Mouse (Mus musculus) forebrain, embryonic 15.5 days (tissue): ENCODE measurements at regions not wholly inside any gene's neighbourhood (a gene's known extent, or its start where the extent isn't known, plus 50 kb on each side); places are given as distances from the start of the nearest gene placed in this dataset.
"Not testable (repeated sequence)": the region's sequence is repeated elsewhere in the genome, so short reads cannot be mapped to it uniquely, and the experiment has no call there.

Source experiments
- ATAC-seq: fragments of 200-750 bp; cut with Nextera tagmentation; replicated peaks from 2 replicates; pipeline ENCODE4 v1.8.0; 2017; ENCODE audit warnings: mild to moderate bottlenecking, moderate TSS enrichment, moderate library complexity
- H3K27ac ChIP-seq: fragments of 300-500 bp; sonication (generic); replicated peaks from 2 replicates; pipeline ENCODE4 v1.5.1; 2015; ENCODE audit warnings: mild to moderate bottlenecking, inconsistent platforms
- H3K27me3 ChIP-seq: fragments of 300-500 bp; sonication (generic); 2 replicates; pipeline ENCODE4 v1.6.1; 2015; ENCODE audit warnings: inconsistent platforms
- H3K36me3 ChIP-seq: fragments of 300-500 bp; sonication (generic); 2 replicates; pipeline ENCODE4 v1.6.1; 2015; ENCODE audit warnings: mild to moderate bottlenecking, inconsistent platforms
- H3K4me1 ChIP-seq: fragments of 300-500 bp; sonication (generic); 2 replicates; pipeline ENCODE4 v1.6.1; 2015; ENCODE audit warnings: inconsistent platforms
- H3K4me2 ChIP-seq: fragments of 300-500 bp; sonication (generic); replicated peaks from 2 replicates; pipeline ENCODE4 v1.6.1; 2015; ENCODE audit warnings: mild to moderate bottlenecking, inconsistent platforms
- H3K4me3 ChIP-seq: fragments of 300-500 bp; sonication (generic); 2 replicates; pipeline ENCODE4 v1.5.1; 2015; ENCODE audit warnings: mild to moderate bottlenecking, inconsistent platforms
- H3K9ac ChIP-seq: fragments of 300-500 bp; sonication (generic); replicated peaks from 2 replicates; pipeline ENCODE4 v1.6.1; 2015; ENCODE audit warnings: mild to moderate bottlenecking, inconsistent platforms
- H3K9me3 ChIP-seq: fragments of 300-500 bp; sonication (generic); 2 replicates; pipeline ENCODE4 v1.6.1; 2016; ENCODE audit warnings: inconsistent platforms
- WGBS: fragments of 180-500 bp; shearing (Covaris S2); methylation state at CpG from one replicate; pipeline ENCODE4 v1.1.7; 2015; ENCODE audit warnings: mixed read lengths; 5-methylcytosine and 5-hydroxymethylcytosine counted together

DNA sequence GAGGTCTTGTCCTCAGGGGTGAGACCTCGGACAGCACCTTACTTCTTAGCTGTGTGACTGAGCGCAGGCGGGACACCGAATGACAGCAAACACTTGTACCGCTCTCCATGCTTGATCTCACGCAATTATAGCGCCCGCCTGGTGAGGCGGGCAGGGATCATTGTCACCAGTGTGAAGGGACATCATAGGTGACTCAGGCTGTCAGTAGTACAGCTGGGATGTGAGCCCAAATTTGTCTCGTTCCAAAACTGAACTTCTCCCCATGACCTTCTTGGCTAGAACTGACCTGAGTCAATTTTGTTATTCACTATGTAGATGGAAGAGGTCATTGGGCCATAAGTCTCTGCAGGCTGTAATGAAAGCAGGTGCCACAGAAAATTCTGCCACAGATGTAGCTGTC, 104.1 kb upstream of the Rad23b start:
- Histone ChIP-seq H3K27ac (no peak overlapping the region), H3K9ac (no peak overlapping the region), H3K4me3 (no peak overlapping the region), H3K27me3 (no peaks in the 10 kb centered on the region), H3K4me2 (no peak overlapping the region), H3K4me1 (peaks cover 3% of the 10 kb centered on the region), H3K9me3 (no peaks in the 10 kb centered on the region), H3K36me3 (no peaks in the 10 kb centered on the region)
- WGBS = 80% methylated on average over 10 of the region's 10 CpGs
- ATAC-seq = no peak

- Histone ChIP-seq H3K4me1 (peaks cover 6% of the 10 kb centered on the region), H3K27me3 (no peaks in the 10 kb centered on the region), H3K4me2 (no peak overlapping the region), H3K27ac (no peak overlapping the region), H3K9me3 (no peaks in the 10 kb centered on the region), H3K36me3 (no peaks in the 10 kb centered on the region), H3K4me3 (no peak overlapping the region), H3K9ac (no peak overlapping the region)
- WGBS = 20% methylated on average over 3 of the region's 3 CpGs
- no peak for ATAC-seq
These were observed 99.5 kb upstream of the Rad23b start for GRCm38 (mm10) chr4:55250334-55250733.

GRCm38 (mm10) chr4:55251546-55251945, 98.3 kb upstream of the Rad23b start:
- Histone ChIP-seq H3K9ac (no peak overlapping the region), H3K36me3 (no peaks in the 10 kb centered on the region), H3K9me3 (no peaks in the 10 kb centered on the region), H3K27ac (no peak overlapping the region), H3K4me3 (no peak overlapping the region), H3K27me3 (no peaks in the 10 kb centered on the region), H3K4me2 (no peak overlapping the region), H3K4me1 (peaks cover 6% of the 10 kb centered on the region)
- WGBS = 79% methylated on average over 5 of the region's 5 CpGs
- no peak for ATAC-seq

GRCm38 (mm10) chr4:55253769-55254168, 96.1 kb upstream of the Rad23b start:
- Histone ChIP-seq H3K4me2 (no peak overlapping the region), H3K36me3 (no peaks in the 10 kb centered on the region), H3K4me1 (peaks cover 6% of the 10 kb centered on the region; the same call in 1 of the 2 replicates), H3K9ac (no peak overlapping the region), H3K9me3 (no peaks in the 10 kb centered on the region), H3K27me3 (no peaks in the 10 kb centered on the region), H3K27ac (no peak overlapping the region), H3K4me3 (no peak overlapping the region)
- WGBS = 27% methylated on average over 8 of the region's 8 CpGs
- ATAC-seq = 0 out of 2 replicates have a peak, but pooled peaks have one; percentile 46

GRCm38 (mm10) chr4:55271965-55272630, 77.7 kb upstream of the Rad23b start:
- no peaks in the 10 kb centered on the region for H3K4me1 ChIP-seq
- H3K4me3 ChIP-seq = no peak overlapping the region
- ATAC-seq = no peak
- H3K4me2 ChIP-seq = no peak overlapping the region
- H3K27ac ChIP-seq = no peak overlapping the region
- H3K9ac ChIP-seq = no peak overlapping the region
- H3K27me3 ChIP-seq = peaks cover 13% of the 10 kb centered on the region
- no peaks in the 10 kb centered on the region for H3K9me3 ChIP-seq
- H3K36me3 ChIP-seq = no peaks in the 10 kb centered on the region
- WGBS = 83% methylated on average over 8 of the region's 8 CpGs

DNA sequence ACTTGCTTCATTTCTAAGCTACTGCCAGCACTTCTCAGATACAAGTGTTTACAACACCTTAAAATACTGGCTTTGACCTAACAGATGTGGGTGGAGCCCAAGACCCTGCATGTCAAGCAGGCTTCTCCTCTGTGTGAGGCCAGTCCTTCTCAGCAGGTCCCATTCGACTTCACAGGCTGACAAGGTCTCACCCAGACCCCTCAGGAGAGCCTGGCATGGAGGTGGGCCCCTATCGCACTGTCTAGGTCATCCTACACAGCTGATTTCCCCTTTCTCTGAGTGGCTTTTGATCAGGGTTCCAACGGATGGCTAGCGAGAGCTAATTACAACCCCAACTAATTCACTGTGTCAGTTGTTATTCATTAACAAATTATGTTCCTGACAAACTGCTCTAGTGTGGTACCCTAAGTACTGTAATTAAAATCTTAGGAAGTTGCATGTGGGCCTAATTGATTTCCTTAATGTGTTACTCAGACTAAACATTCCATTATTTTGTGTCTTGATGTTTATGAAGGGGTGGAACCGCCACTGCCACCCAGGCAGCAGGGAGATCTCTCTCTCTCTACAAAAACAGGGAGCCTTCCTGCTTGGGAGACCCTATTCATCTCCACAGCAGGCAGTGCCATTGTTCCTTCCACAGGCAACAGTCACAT, 73.4 kb upstream of the Rad23b start:
- no peak overlapping the region for H3K27ac ChIP-seq
- H3K4me2 ChIP-seq = no peak overlapping the region
- 1% methylated on average over 5 of the region's 5 CpGs for WGBS
- no peaks in the 10 kb centered on the region for H3K9me3 ChIP-seq
- ATAC-seq = peak; percentile 46
- no peaks in the 10 kb centered on the region for H3K36me3 ChIP-seq
- no peak overlapping the region for H3K4me3 ChIP-seq
- no peak overlapping the region for H3K9ac ChIP-seq
- H3K4me1 ChIP-seq = no peaks in the 10 kb centered on the region
- H3K27me3 ChIP-seq = peaks cover 13% of the 10 kb centered on the region

DNA sequence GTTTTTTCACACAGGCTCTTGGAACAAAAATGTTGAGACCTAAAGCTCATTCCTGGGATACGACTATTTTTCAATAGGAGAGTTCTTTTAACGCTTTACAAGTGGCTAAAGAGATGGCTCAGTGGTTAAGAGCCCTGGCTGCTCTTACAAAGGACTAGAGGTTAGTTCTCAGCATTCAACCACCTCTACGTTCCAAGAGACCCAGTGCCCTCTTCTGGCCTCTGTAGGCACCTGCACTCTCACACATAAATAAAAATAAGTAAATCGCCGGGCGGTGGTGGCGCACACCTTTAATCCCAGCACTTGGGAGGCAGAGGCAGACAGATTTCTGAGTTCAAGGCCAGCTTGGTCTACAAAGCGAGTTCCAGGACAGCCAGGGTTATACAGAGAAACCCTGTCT, 70.5 kb upstream of the Rad23b start:
- not testable (repeated sequence) for H3K9me3 ChIP-seq, ATAC-seq, H3K4me3 ChIP-seq, H3K36me3 ChIP-seq, H3K4me2 ChIP-seq, H3K9ac ChIP-seq, H3K4me1 ChIP-seq, H3K27ac ChIP-seq
- WGBS = 87% methylated on average over 8 of the region's 8 CpGs
- H3K27me3 ChIP-seq = peaks cover 11% of the 10 kb centered on the region

DNA sequence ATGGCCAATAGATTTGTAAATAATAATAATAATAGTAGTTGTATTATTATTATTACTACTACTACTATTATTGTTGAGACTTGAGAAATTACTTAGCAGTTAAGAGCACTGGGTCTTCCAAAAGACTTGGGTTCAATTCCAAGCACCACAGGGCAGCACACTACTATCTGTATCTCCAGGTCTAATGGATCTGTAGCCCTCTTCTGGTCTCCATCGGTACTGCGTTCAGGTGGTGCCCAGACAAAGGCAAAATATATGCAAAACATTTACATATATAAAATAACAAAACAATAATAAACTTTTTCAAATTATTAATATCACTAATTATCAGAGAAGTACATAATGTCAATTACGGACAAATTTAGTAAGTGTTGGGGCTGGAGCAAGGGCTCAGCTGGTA, 69.1 kb upstream of the Rad23b start:
- no peak for ATAC-seq
- no peaks in the 10 kb centered on the region; the same call in 1 of the 2 replicates for H3K27me3 ChIP-seq
- 86% methylated on average over 3 of the region's 3 CpGs for WGBS

DNA sequence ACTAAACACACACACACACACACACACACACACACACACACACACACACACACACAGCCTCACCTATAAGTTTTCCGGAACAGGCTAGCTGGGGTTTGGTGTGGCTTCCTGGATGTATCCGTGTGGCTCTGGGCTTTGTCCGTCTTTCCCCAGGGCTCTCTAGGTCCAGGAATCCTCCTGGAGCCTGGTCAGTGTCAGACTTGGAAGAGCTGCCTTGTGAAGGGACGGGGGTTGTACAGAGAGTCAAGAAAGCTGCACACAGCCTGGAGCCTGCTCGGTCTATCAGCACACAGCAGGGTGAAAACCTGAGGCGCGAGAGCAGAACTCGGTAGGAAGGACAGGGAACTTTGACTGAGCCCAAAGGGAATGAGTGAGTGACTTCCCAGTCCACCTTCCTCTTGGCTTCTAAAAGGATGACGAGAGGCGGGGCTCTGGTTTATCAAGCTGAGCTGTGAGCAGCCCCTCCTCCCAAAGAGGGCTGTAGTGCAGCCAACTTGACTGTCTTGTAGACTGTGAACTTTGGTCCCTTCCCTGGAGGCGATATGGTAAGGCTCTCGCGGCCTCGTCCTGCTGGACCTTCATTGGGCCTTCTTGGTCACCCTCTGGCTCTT, 68.3 kb upstream of the Rad23b start:
- Histone ChIP-seq H3K27me3 (no peaks in the 10 kb centered on the region; the same call in 1 of the 2 replicates), H3K4me3 (no peak overlapping the region), H3K4me2 (no peak overlapping the region), H3K27ac (no peak overlapping the region), H3K4me1 (no peaks in the 10 kb centered on the region), H3K36me3 (no peaks in the 10 kb centered on the region), H3K9ac (no peak overlapping the region), H3K9me3 (no peaks in the 10 kb centered on the region)
- ATAC-seq = no peak
- WGBS = 78% methylated on average over 14 of the region's 14 CpGs

More for the DNA sequence above, 69.1 kb upstream of the Rad23b start:
- Histone ChIP-seq H3K4me2 (no peak overlapping the region), H3K27ac (no peak overlapping the region), H3K9ac (no peak overlapping the region), H3K9me3 (no peaks in the 10 kb centered on the region), H3K36me3 (no peaks in the 10 kb centered on the region), H3K4me3 (no peak overlapping the region), H3K4me1 (no peaks in the 10 kb centered on the region)

GRCm38 (mm10) chr4:55282474-55282873, 67.4 kb upstream of the Rad23b start:
- H3K9ac ChIP-seq = no peak overlapping the region
- no peak for ATAC-seq
- no peak overlapping the region for H3K4me2 ChIP-seq
- H3K27me3 ChIP-seq = no peaks in the 10 kb centered on the region; the same call in 1 of the 2 replicates
- 93% methylated on average over 4 of the region's 4 CpGs for WGBS
- no peak overlapping the region for H3K27ac ChIP-seq
- H3K36me3 ChIP-seq = no peaks in the 10 kb centered on the region
- no peaks in the 10 kb centered on the region for H3K4me1 ChIP-seq
- H3K4me3 ChIP-seq = no peak overlapping the region
- H3K9me3 ChIP-seq = no peaks in the 10 kb centered on the region

DNA sequence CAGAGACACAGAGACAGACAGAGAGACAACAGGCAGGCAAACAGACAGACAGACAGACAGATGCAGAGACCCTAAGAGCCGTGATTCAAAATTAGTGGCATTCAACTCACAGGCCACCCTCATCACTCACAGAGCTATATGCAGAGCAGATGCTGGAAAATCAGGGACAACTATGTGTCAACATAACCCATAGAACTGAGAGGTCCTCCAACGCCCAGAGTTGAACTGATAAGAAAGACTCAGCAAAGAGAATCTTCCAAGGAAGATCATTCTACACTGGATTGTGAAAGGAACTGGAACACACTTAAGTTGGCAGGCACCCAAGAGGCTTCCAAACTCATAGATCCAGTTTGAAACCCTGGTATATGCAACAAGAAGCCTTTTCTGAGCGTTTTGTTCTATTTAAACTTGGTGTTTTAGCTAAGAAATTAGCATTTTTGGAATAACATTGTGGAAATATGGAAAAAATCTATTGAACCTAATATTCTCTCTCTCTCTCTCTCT, 65.1 kb upstream of the Rad23b start:
- no peaks in the 10 kb centered on the region for H3K27me3 ChIP-seq
- no peaks in the 10 kb centered on the region for H3K4me1 ChIP-seq
- H3K4me3 ChIP-seq = no peak overlapping the region
- 71% methylated on average over 3 of the region's 3 CpGs for WGBS
- H3K27ac ChIP-seq = no peak overlapping the region
- ATAC-seq = no peak
- H3K9ac ChIP-seq = no peak overlapping the region
- no peaks in the 10 kb centered on the region for H3K9me3 ChIP-seq
- H3K4me2 ChIP-seq = no peak overlapping the region
- no peaks in the 10 kb centered on the region for H3K36me3 ChIP-seq

- H3K27ac ChIP-seq = no peak overlapping the region
- no peaks in the 10 kb centered on the region for H3K36me3 ChIP-seq
- H3K9me3 ChIP-seq = no peaks in the 10 kb centered on the region
- no peaks in the 10 kb centered on the region for H3K27me3 ChIP-seq
- H3K4me2 ChIP-seq = no peak overlapping the region
- no peak overlapping the region for H3K9ac ChIP-seq
- WGBS = 40% methylated on average over 5 of the region's 5 CpGs
- H3K4me3 ChIP-seq = no peak overlapping the region
- no peak for ATAC-seq
- H3K4me1 ChIP-seq = no peaks in the 10 kb centered on the region
These were observed 64.2 kb upstream of the Rad23b start for GRCm38 (mm10) chr4:55285641-55286040.
